In the genomic region with DNA sequence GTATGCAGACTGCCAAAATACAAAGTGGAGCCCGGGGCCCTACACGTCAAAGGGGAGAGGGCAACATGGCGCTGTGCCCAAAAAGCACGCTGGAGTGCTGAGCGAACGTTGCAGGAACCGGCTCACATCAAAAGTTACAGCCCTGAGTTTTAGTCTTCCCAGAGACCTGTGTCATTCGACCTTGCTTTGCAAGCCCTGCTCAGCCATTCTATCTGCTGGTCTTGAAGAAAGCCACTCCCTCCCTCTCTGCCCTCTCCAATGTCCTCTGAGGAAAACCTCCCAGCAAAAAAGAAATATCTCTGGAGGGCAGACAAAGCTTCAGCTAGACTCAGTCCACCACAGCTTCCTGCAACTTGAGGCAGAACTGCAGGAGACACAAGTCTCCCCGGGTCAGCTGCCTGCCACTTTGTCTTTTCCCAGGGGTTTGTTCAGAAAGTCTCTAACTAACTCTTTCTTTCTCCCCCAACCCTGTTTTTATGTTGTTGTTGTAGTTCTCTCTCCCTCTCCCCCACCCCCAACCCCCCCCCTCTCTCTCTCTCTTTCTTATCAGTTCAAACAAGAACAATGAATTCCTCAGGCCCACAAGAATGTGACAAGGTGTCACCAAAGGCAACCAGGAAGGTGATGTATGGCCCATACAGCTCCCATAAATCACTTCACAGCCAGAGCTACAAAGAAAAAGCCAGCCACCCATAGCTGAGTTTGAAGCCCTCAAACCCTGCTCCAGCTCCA, we compare ENCODE assay signal across 11 mouse cellular contexts. TPM values are rescaled to one million over a fixed set of nuclear protein-coding genes. Genes with fewer than 3 reads are reported as not detected.
DNase-seq lines count a peak whose midpoint lies in the region; ATAC-seq and TF ChIP-seq lines count a peak whose summit lies in the region.
"Had no signal": no experiment of that assay in that cellular context is flagged by ENCODE, and none has a peak within 500 bp of the region (broad histone marks: within the 10 kb centered on the region; RNA-seq: fewer than 3 reads in every experiment).

No protein-coding gene starts in this region.

- peaks cover 18% of the 10 kb centered on the region for H3K4me1 ChIP-seq in heart, embryonic 11.5 days (ENCODE audit: control insufficient read depth, insufficient read depth, low read length)
- peaks cover 38% of the 10 kb centered on the region for H3K4me1 ChIP-seq in lung, embryonic 16.5 days (replicated peaks; ENCODE audit: control insufficient read depth, insufficient read depth, low read length)
- H3K4me1 ChIP-seq in stomach, postnatal 0 days (replicated peaks; ENCODE audit: control insufficient read depth, insufficient read depth) = peaks cover 7% of the 10 kb centered on the region; the same call in 1 of the 2 replicates

- peak overlapping the region; percentile 60 for H3K27ac ChIP-seq in heart, embryonic 11.5 days (ENCODE audit: low read depth, low read length)
- peak overlapping the region; percentile 39 for H3K27ac ChIP-seq in lung, embryonic 16.5 days (ENCODE audit: low read length)
- peak overlapping the region; percentile 35; the same call in 1 of the 2 replicates for H3K27ac ChIP-seq in stomach, postnatal 0 days (replicated peaks)

- DNase-seq in heart, postnatal 14 days = no peak
- DNase-seq in lung, postnatal 36 days = no peak
- peak; percentile 78 for DNase-seq in forelimb bud, embryonic 11.5 days (ENCODE audit: low read depth, low spot score)
- peak; percentile 28 for DNase-seq in stomach, postnatal 0 days (ENCODE audit: low spot score)
- DNase-seq in cerebellum, postnatal 10 days = no peak
- DNase-seq: cerebellum, postnatal 36 days; gastrocnemius, postnatal 10 days had no signal

- WGBS in heart, embryonic 11.5 days (ENCODE audit: insufficient replicate concordance) = 36% methylated on average over 9 of the region's 9 CpGs
- 9% methylated on average over 9 of the region's 9 CpGs for WGBS in lung, embryonic 16.5 days
- 13% methylated on average over 9 of the region's 9 CpGs for WGBS in stomach, postnatal 0 days

- no peak for ATAC-seq in heart, embryonic 11.5 days (replicated peaks; ENCODE audit: insufficient number of reproducible peaks, low FRiP score, low TSS enrichment)
- peak; percentile 30; the same call in 1 of the 2 replicates for ATAC-seq in lung, embryonic 16.5 days (ENCODE audit: low read depth)
- ATAC-seq in stomach, postnatal 0 days (ENCODE audit: low FRiP score, low TSS enrichment) = peak; percentile 53; the same call in 1 of the 2 replicates
- no peak for ATAC-seq in activated CD4-positive, CD25-positive, alpha-beta regulatory T cell, adult 4 months
- ATAC-seq: CD4-positive, CD25-positive, alpha-beta regulatory T cell, adult 4 months had no signal

- no peaks in the 10 kb centered on the region for H3K9me3 ChIP-seq in heart, embryonic 11.5 days (replicated peaks; ENCODE audit: control insufficient read depth, low read length)
- H3K9me3 ChIP-seq in lung, embryonic 16.5 days (ENCODE audit: control insufficient read depth, low read length) = no peaks in the 10 kb centered on the region
- no peaks in the 10 kb centered on the region for H3K9me3 ChIP-seq in stomach, postnatal 0 days (ENCODE audit: control insufficient read depth, low read length)

- no peaks in the 10 kb centered on the region for H3K27me3 ChIP-seq in heart, embryonic 11.5 days (ENCODE audit: control insufficient read depth, insufficient read depth, low read length)
- no peaks in the 10 kb centered on the region for H3K27me3 ChIP-seq in lung, embryonic 16.5 days (ENCODE audit: control insufficient read depth, insufficient read depth, low read depth, low read length)
- no peaks in the 10 kb centered on the region for H3K27me3 ChIP-seq in stomach, postnatal 0 days (ENCODE audit: control insufficient read depth, insufficient read depth, low read length)

- intact Hi-C loops in heart, postnatal 14 days (cut with DNase I) = no loop called here

- TF ChIP-seq EP300 in stomach, postnatal 0 days (optimal IDR thresholded peaks at IDR 0.05) = no peak

- H3K4me2 ChIP-seq in heart, embryonic 11.5 days = 0 out of 2 replicates have a peak overlapping the region, but pooled peaks have one; percentile 4
- H3K4me2 ChIP-seq in lung, embryonic 16.5 days (ENCODE audit: low read depth, low read length) = no peak overlapping the region; the same call in 1 of the 2 replicates
- H3K4me2 ChIP-seq in stomach, postnatal 0 days (replicated peaks; ENCODE audit: low read depth) = no peak overlapping the region

- H3K4me3 ChIP-seq in heart, embryonic 11.5 days (ENCODE audit: low read depth, low read length) = no peak overlapping the region
- no peak overlapping the region for H3K4me3 ChIP-seq in lung, embryonic 16.5 days (ENCODE audit: low read length)
- H3K4me3 ChIP-seq in stomach, postnatal 0 days (ENCODE audit: low read depth, low read length) = no peak overlapping the region

- H3K9ac ChIP-seq in heart, embryonic 11.5 days (ENCODE audit: low read depth, low read length) = no peak overlapping the region
- H3K9ac ChIP-seq in lung, embryonic 16.5 days (ENCODE audit: low read length) = no peak overlapping the region
- H3K9ac ChIP-seq in stomach, postnatal 0 days (ENCODE audit: low read length) = no peak overlapping the region

- no peak for TF ChIP-seq CTCF in stomach, postnatal 0 days (IDR thresholded peaks at IDR 0.05; ENCODE audit: low read depth)

- H3K36me3 ChIP-seq in heart, embryonic 11.5 days (ENCODE audit: control insufficient read depth, insufficient read depth, low read length) = no peaks in the 10 kb centered on the region
- H3K36me3 ChIP-seq in lung, embryonic 16.5 days (ENCODE audit: control insufficient read depth, insufficient read depth, low read length) = no peaks in the 10 kb centered on the region
- H3K36me3 ChIP-seq in stomach, postnatal 0 days (ENCODE audit: control insufficient read depth, insufficient read depth, low read length) = no peaks in the 10 kb centered on the region

RNA-seq across cellular contexts. Expression of a gene that starts 43.4 kb away (rescaled TPM):
- 31.7 and 42.6 TPM in 2 replicates for polyA plus RNA-seq in heart, embryonic 11.5 days (2014; fragmentation: Nextera tagmentation; extraction: Ambion mirVana)
- total RNA-seq in heart, postnatal 14 days (2021) = under 1 TPM in 1 of 2 experiments, not detected in 1; 0.07 TPM
- 5.5 and 6.1 TPM in 2 replicates for polyA plus RNA-seq in lung, embryonic 16.5 days (2015; fragmentation: Nextera tagmentation; extraction: Ambion mirVana)
- 3.1 and 3.6 TPM in 2 replicates for polyA plus RNA-seq in stomach, postnatal 0 days (2015; fragmentation: Nextera tagmentation; extraction: Ambion mirVana)
- polyA plus RNA-seq in activated CD4-positive, CD25-positive, alpha-beta regulatory T cell, adult 4 months (2017; shearing (Covaris generic)) = under 1 TPM in 1 of 2 experiments, not detected in 1; 0.26 TPM

Comparison
In these comparisons a context has a peak if more than half of its experiments do, and no peak if none do; other contexts are left out.
1. ATAC-seq: peak in lung, embryonic 16.5 days (single experiment) and stomach, postnatal 0 days (single experiment); none in heart, embryonic 11.5 days (single experiment) and activated CD4-positive, CD25-positive, alpha-beta regulatory T cell, adult 4 months (single experiment).
2. DNase-seq: peak in forelimb bud, embryonic 11.5 days (single experiment) and stomach, postnatal 0 days (single experiment); none in heart, postnatal 14 days (0 of 2), lung, postnatal 36 days (single experiment) and cerebellum, postnatal 10 days (0 of 2).
3. Peak in every context shown above with its lines, with median percentiles within 50 percentile points of each other: H3K27ac ChIP-seq.